Mouse (Mus musculus): ENCODE data around the gene Plod3. TPM values are rescaled to one million over a fixed set of nuclear protein-coding genes. Genes with fewer than 3 reads are reported as not detected.

Plod3 gene
- total and polyA plus RNA-seq, 3 experiments: 56.0 to 62.8 TPM; not detected in 1

DNA sequence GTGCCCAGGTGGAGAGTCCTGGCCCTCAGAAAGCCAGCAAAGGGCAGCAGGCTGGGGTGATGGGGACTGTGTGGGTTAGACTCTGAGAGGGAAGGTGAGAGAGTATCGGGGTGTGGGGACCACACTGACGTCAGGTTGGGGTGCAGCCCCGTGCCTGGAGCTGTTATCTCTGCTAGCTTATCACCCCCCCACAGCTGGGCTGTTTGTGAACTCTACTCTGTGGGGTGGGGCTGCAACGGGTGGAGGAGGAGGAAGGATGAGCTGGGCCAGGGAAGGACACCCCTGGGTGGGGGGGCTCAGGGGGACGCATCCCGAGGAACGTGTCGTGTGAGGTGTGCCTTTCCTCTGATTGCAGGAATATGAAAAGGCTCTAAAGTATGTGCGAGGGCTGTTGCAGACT is 21.6 kb upstream of the Plod3 start:
- Histone ChIP-seq H3K9me3 (replicated peaks; ENCODE audit: insufficient read depth, low read length) (no peaks in the 10 kb centered on the region), H3K9ac (ENCODE audit: control insufficient read depth, low read depth, low read length, poor library complexity, severe bottlenecking) (peak overlapping the region; percentile 39; the same call in 1 of the 2 replicates), H3K79me2 (ENCODE audit: control insufficient read depth, insufficient read depth, low read length, poor library complexity) (peaks cover 9% of the 10 kb centered on the region), H3K27me3 (ENCODE audit: control insufficient read depth in 1 of 2, insufficient read depth in 2 of 2, low read length in 2 of 2) (no peaks in the 10 kb centered on the region), H3K27ac (ENCODE audit: control insufficient read depth, low read depth, low read length) (peak overlapping the region; percentile 76), H3K36me3 (ENCODE audit: control insufficient read depth in 1 of 2, insufficient read depth in 2 of 2, low read length in 2 of 2) (peaks cover 0 to 26% of the 10 kb centered on the region in 2 experiments; a peak in 3 of 4 replicates), H3K4me1 (ENCODE audit: control insufficient read depth in 1 of 2, insufficient read depth in 2 of 2, low read length in 2 of 2) (peaks cover 3 to 25% of the 10 kb centered on the region in 2 experiments; a peak in 3 of 4 replicates), H3K4me3 (ENCODE audit: control insufficient read depth in 1 of 2, insufficient read depth in 1 of 2, low read depth in 2 of 2, low read length in 2 of 2) (no peak overlapping the region)
- peak; percentile 72 for DNase-seq (ENCODE audit: low read depth, low spot score)
- TF ChIP-seq RAD21 (IDR thresholded peaks at IDR 0.05; ENCODE audit: low read depth, low read length) (no peak), EP300 (IDR thresholded peaks at IDR 0.05; ENCODE audit: low read depth in 1 of 2, low read length in 2 of 2) (peak in 1 of 2 experiments; percentile 84; a peak in 3 of 4 replicates), GATA1 (IDR thresholded peaks at IDR 0.05; ENCODE audit: low read depth, low read length) (peak; percentile 85), BHLHE40 (IDR thresholded peaks at IDR 0.05; ENCODE audit: borderline replicate concordance, low read depth, low read length) (peak; percentile 90), POLR2A (IDR thresholded peaks at IDR 0.05; ENCODE audit: control insufficient read depth in 1 of 2, insufficient read depth in 1 of 2, low read depth in 1 of 2, low read length in 2 of 2, poor library complexity in 1 of 2) (no peak; a peak in 1 of 4 replicates), RCOR1 (IDR thresholded peaks at IDR 0.05; ENCODE audit: low read depth, low read length) (no peak), MXI1 (IDR thresholded peaks at IDR 0.05; ENCODE audit: low read depth, low read length) (no peak), TAL1 (IDR thresholded peaks at IDR 0.05; ENCODE audit: low read length) (peak; percentile 74), MYB (IDR thresholded peaks at IDR 0.05; ENCODE audit: low read depth, low read length) (no peak), ELF1 (IDR thresholded peaks at IDR 0.05; ENCODE audit: low read depth, low read length) (no peak), E2F4 (IDR thresholded peaks at IDR 0.05; ENCODE audit: borderline replicate concordance, low read depth, low read length) (no peak), ETS1 (IDR thresholded peaks at IDR 0.05; ENCODE audit: low read depth, low read length) (peak; percentile 93), NRF1 (IDR thresholded peaks at IDR 0.05; ENCODE audit: insufficient read depth, low read depth, low read length, poor library complexity, severe bottlenecking) (no peak), SIN3A (IDR thresholded peaks at IDR 0.05; ENCODE audit: low read length) (peak; percentile 18; the same call in 1 of the 2 replicates), UBTF (IDR thresholded peaks at IDR 0.05; ENCODE audit: borderline replicate concordance, insufficient read depth, low read depth, low read length) (no peak), KAT2A (conservative IDR thresholded peaks at IDR 0.05; ENCODE audit: low read depth, low read length) (no peak), SMC3 (IDR thresholded peaks at IDR 0.05; ENCODE audit: low read depth, low read length) (no peak), ZNF384 (IDR thresholded peaks at IDR 0.05; ENCODE audit: low read depth, low read length) (no peak), CHD1 (IDR thresholded peaks at IDR 0.05; ENCODE audit: low read depth, low read length) (no peak), TCF12 (IDR thresholded peaks at IDR 0.05; ENCODE audit: low read depth, low read length) (peak; percentile 74), MYC (IDR thresholded peaks at IDR 0.05; ENCODE audit: low read depth, low read length) (no peak), TBP (IDR thresholded peaks at IDR 0.05; ENCODE audit: low read depth, low read length) (no peak), HCFC1 (IDR thresholded peaks at IDR 0.05; ENCODE audit: low read depth, low read length) (no peak), ZKSCAN1 (IDR thresholded peaks at IDR 0.05; ENCODE audit: low read depth, low read length) (no peak), NELFE (IDR thresholded peaks at IDR 0.05; ENCODE audit: low read depth, low read length) (no peak), MAX (IDR thresholded peaks at IDR 0.05; ENCODE audit: low read length) (no peak), ZMIZ1 (IDR thresholded peaks at IDR 0.05; ENCODE audit: low read depth, low read length) (no peak), CTCF (IDR thresholded peaks at IDR 0.05 in 2 of 3, conservative IDR thresholded peaks at IDR 0.05 in 1 of 3; ENCODE audit: control insufficient read depth in 1 of 3, insufficient read depth in 1 of 3, low read depth in 2 of 3, low read length in 3 of 3, poor library complexity in 1 of 3, severe bottlenecking in 1 of 3) (no peak), ZC3H11A (IDR thresholded peaks at IDR 0.05; ENCODE audit: low read depth, low read length) (no peak), CHD2 (IDR thresholded peaks at IDR 0.05; ENCODE audit: low read length) (no peak), MAFK (IDR thresholded peaks at IDR 0.05; ENCODE audit: borderline replicate concordance, low read depth, low read length) (no peak), JUND (IDR thresholded peaks at IDR 0.05; ENCODE audit: low read depth, low read length) (no peak), POLR2AphosphoS5 (IDR thresholded peaks at IDR 0.05; ENCODE audit: borderline replicate concordance, low read depth, low read length) (no peak), MAZ (IDR thresholded peaks at IDR 0.05; ENCODE audit: low read depth, low read length) (peak; percentile 94), POLR2AphosphoS2 (IDR thresholded peaks at IDR 0.05; ENCODE audit: low read length) (no peak), MEF2A (IDR thresholded peaks at IDR 0.05; ENCODE audit: extremely low read depth, insufficient replicate concordance, low read depth, low read length, poor library complexity, severe bottlenecking) (no peak), GABPA (IDR thresholded peaks at IDR 0.05; ENCODE audit: low read depth, low read length) (no peak), USF1 (IDR thresholded peaks at IDR 0.05; ENCODE audit: low read depth, low read length) (no peak)
